Mouse (Mus musculus): ENCODE data around the gene Slc16a1. TPM values are rescaled to one million over a fixed set of nuclear protein-coding genes. Genes with fewer than 3 reads are reported as not detected.
"Not testable (repeated sequence)": the region's sequence is repeated elsewhere in the genome, so short reads cannot be mapped to it uniquely, and the experiment has no call there.

The Slc16a1 gene
- polyA plus RNA-seq, 1 experiment, result 18.6 TPM

DNA sequence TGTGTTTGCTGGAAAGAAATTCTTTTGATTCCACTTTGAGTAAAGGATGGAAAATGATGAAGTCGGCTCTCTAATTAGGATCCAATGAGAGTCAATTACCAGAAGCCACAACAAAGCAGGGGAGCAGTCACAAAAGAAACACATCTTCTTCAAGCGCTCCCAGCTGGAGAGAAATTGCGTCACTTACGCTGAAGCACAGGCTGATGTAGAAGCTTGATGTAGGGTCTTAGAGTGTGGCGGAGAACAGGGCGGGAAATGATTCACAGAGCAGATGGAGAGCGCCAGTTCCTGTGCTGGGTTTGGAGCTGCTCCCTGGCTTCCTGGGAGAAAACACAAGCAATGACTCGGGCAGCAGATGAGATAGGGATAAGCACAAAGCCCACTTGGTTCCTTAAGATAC, 40.4 kb downstream of the Slc16a1 start:
- peaks cover 17% of the 10 kb centered on the region for H3K9me3 ChIP-seq (ENCODE audit: control insufficient read depth, low read length)
- H3K4me1 ChIP-seq (ENCODE audit: control insufficient read depth), result peaks cover 30% of the 10 kb centered on the region
- H3K27me3 ChIP-seq (ENCODE audit: control insufficient read depth), result no peaks in the 10 kb centered on the region
- peaks cover 2% of the 10 kb centered on the region; the same call in 1 of the 2 replicates for H3K36me3 ChIP-seq (ENCODE audit: control insufficient read depth)
- TF ChIP-seq TAL1 (IDR thresholded peaks at IDR 0.05; ENCODE audit: low read length), result no peak
- no peak for TF ChIP-seq GATA1 (IDR thresholded peaks at IDR 0.05; ENCODE audit: low read length)
- H3K4me3 ChIP-seq (replicated peaks), result no peak overlapping the region

DNA sequence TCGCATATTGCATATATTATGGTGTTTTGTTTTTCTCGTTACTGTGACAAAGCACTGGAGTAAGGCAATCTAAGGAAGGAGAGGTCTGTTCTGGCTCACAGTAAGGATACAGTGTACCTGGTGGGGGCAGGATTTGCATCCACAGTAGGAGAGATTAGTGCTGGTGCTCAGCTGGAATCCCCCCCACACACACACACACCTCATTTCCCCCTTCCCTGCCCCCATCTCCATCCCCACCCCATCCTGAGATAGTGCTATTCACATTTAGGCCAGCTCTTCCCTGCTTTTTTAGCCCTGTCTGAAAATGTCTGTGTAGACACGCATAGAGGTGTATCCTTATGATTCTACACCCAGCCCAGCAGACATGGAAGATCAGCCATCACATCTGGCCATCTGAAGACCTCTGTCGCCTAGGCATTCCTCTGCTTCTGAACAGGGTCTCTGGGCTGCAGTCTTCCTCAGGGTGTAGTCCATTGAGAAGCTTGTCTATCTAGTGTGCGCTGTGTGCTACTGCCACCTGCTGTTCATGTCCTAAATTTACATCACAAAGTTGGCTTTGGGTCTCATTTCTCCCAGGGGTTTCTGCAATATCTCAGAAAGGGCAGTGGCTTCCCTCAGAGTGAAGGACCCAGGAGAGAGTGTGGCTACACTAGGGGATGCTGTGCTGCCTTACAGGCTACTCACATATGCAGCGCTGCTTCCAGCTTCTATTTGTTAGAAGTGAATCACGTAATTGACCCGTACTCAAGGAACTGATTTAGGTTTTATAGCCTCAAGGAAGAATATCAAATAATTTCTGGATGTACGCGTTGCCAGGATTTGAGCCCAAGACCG, 44.4 kb downstream of the Slc16a1 start:
- no peak for TF ChIP-seq GATA1 (IDR thresholded peaks at IDR 0.05; ENCODE audit: low read length)
- no peak for TF ChIP-seq TAL1 (IDR thresholded peaks at IDR 0.05; ENCODE audit: low read length)
- no peaks in the 10 kb centered on the region for H3K36me3 ChIP-seq (ENCODE audit: control insufficient read depth)
- no peaks in the 10 kb centered on the region for H3K27me3 ChIP-seq (ENCODE audit: control insufficient read depth)
- H3K4me1 ChIP-seq (ENCODE audit: control insufficient read depth), result peaks cover 4% of the 10 kb centered on the region
- no peak overlapping the region for H3K4me3 ChIP-seq (replicated peaks)
- H3K9me3 ChIP-seq (ENCODE audit: control insufficient read depth, low read length), result peaks cover 17% of the 10 kb centered on the region

GRCm38 (mm10) chr3:104700751-104701335, 62.4 kb downstream of the Slc16a1 start:
- H3K4me1 ChIP-seq (ENCODE audit: control insufficient read depth), result peaks cover 2% of the 10 kb centered on the region
- H3K36me3 ChIP-seq (ENCODE audit: control insufficient read depth), result no peaks in the 10 kb centered on the region
- no peak for TF ChIP-seq GATA1 (IDR thresholded peaks at IDR 0.05; ENCODE audit: low read length)
- TF ChIP-seq TAL1 (IDR thresholded peaks at IDR 0.05; ENCODE audit: low read length), result no peak
- no peaks in the 10 kb centered on the region for H3K9me3 ChIP-seq (ENCODE audit: control insufficient read depth, low read length)
- H3K4me3 ChIP-seq (replicated peaks), result no peak overlapping the region
- no peaks in the 10 kb centered on the region for H3K27me3 ChIP-seq (ENCODE audit: control insufficient read depth)

- Histone ChIP-seq H3K27me3 (ENCODE audit: control insufficient read depth) (no peaks in the 10 kb centered on the region), H3K36me3 (ENCODE audit: control insufficient read depth) (no peaks in the 10 kb centered on the region), H3K4me3 (replicated peaks) (no peak overlapping the region), H3K4me1 (ENCODE audit: control insufficient read depth) (peaks cover 2% of the 10 kb centered on the region), H3K9me3 (ENCODE audit: control insufficient read depth, low read length) (no peaks in the 10 kb centered on the region)
- no peak for TF ChIP-seq TAL1 (IDR thresholded peaks at IDR 0.05; ENCODE audit: low read length)
- TF ChIP-seq GATA1 (IDR thresholded peaks at IDR 0.05; ENCODE audit: low read length), result no peak
These were observed 63.3 kb downstream of the Slc16a1 start for GRCm38 (mm10) chr3:104701761-104702160.

- H3K4me1 ChIP-seq (ENCODE audit: control insufficient read depth), result peaks cover 2% of the 10 kb centered on the region
- H3K4me3 ChIP-seq (replicated peaks), result no peak overlapping the region
- no peaks in the 10 kb centered on the region for H3K36me3 ChIP-seq (ENCODE audit: control insufficient read depth)
- H3K27me3 ChIP-seq (ENCODE audit: control insufficient read depth), result no peaks in the 10 kb centered on the region
- no peak for TF ChIP-seq TAL1 (IDR thresholded peaks at IDR 0.05; ENCODE audit: low read length)
- TF ChIP-seq GATA1 (IDR thresholded peaks at IDR 0.05; ENCODE audit: low read length), result no peak
- H3K9me3 ChIP-seq (ENCODE audit: control insufficient read depth, low read length), result 0 out of 2 replicates have a peak, but pooled peaks cover 2% of the 10 kb centered on the region
These were observed 65.5 kb downstream of the Slc16a1 start for GRCm38 (mm10) chr3:104703941-104704340.

DNA sequence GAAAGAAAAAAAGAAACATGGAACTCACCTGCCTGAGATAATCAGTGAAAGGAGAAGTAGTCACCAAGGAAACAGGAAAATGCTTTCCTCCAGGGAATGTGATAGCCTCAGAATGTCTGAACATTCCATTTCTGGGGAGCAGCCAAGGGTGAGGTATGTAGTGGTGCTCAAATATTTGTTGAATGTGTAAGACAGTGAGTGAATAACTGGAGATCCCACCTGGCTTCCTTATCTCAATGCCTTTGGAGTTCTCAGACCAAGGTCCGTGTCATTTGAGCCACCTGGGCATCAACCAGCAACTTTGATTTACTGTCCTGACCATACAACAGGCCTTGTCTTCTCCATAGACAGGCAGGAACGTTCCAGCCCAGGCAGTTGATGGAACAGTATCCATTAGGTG, 68.0 kb downstream of the Slc16a1 start:
- H3K9me3 ChIP-seq (ENCODE audit: control insufficient read depth, low read length), result 0 out of 2 replicates have a peak, but pooled peaks cover 2% of the 10 kb centered on the region
- no peaks in the 10 kb centered on the region; the same call in 1 of the 2 replicates for H3K4me1 ChIP-seq (ENCODE audit: control insufficient read depth)
- H3K27me3 ChIP-seq (ENCODE audit: control insufficient read depth), result no peaks in the 10 kb centered on the region
- TF ChIP-seq TAL1 (IDR thresholded peaks at IDR 0.05; ENCODE audit: low read length) (no peak), GATA1 (IDR thresholded peaks at IDR 0.05; ENCODE audit: low read length) (no peak)
- no peaks in the 10 kb centered on the region for H3K36me3 ChIP-seq (ENCODE audit: control insufficient read depth)
- H3K4me3 ChIP-seq (replicated peaks), result no peak overlapping the region

GRCm38 (mm10) chr3:104706951-104707771, 68.7 kb downstream of the Slc16a1 start:
- H3K4me1 ChIP-seq (ENCODE audit: control insufficient read depth); H3K36me3 ChIP-seq (ENCODE audit: control insufficient read depth); H3K4me3 ChIP-seq (replicated peaks): not testable (repeated sequence)

GRCm38 (mm10) chr3:104707772-104708144, 69.3 kb downstream of the Slc16a1 start:
- not testable (repeated sequence) for H3K36me3 ChIP-seq (ENCODE audit: control insufficient read depth); H3K9me3 ChIP-seq (ENCODE audit: control insufficient read depth, low read length); H3K4me1 ChIP-seq (ENCODE audit: control insufficient read depth); H3K27me3 ChIP-seq (ENCODE audit: control insufficient read depth); H3K4me3 ChIP-seq (replicated peaks)

More at GRCm38 (mm10) chr3:104706951-104707771, 68.7 kb downstream of the Slc16a1 start:
- not testable (repeated sequence) for H3K9me3 ChIP-seq (ENCODE audit: control insufficient read depth, low read length); H3K27me3 ChIP-seq (ENCODE audit: control insufficient read depth)

Other genes with a start within 250 kb of the Slc16a1 start
- gene Lrig2, start 126.8 kb upstream of the Slc16a1 start, polyA plus RNA-seq (2012), result 0.11 and 0.19 TPM in 2 replicates
- gene Ppm1j, start 142.4 kb downstream of the Slc16a1 start, polyA plus RNA-seq (2012), result not detected in 2 replicates
- gene Fam19a3, start 143.2 kb downstream of the Slc16a1 start, polyA plus RNA-seq (2012), result not detected in 2 replicates
- 0.24 and 0.47 TPM in 2 replicates for gene Rhoc, start 149.7 kb downstream of the Slc16a1 start, polyA plus RNA-seq (2012)
- gene Mov10, start 179.9 kb downstream of the Slc16a1 start, polyA plus RNA-seq (2012), result 0.85 and 1.0 TPM in 2 replicates
- 0.43 and 0.44 TPM in 2 replicates for gene St7l, start 225.3 kb downstream of the Slc16a1 start, polyA plus RNA-seq (2012)
- 0.49 and 0.54 TPM in 2 replicates for gene Capza1, start 225.8 kb downstream of the Slc16a1 start, polyA plus RNA-seq (2012)